Mouse (Mus musculus): ENCODE measurements around the gene Vsig10. TPM values are rescaled to one million over a fixed set of nuclear protein-coding genes. Genes with fewer than 3 reads are reported as not detected.
"Not testable (repeated sequence)": the region's sequence is repeated elsewhere in the genome, so short reads cannot be mapped to it uniquely, and the experiment has no call there.

Vsig10 gene
- polyA plus RNA-seq, 1 experiment from 2014 or later: 4.7 TPM

DNA sequence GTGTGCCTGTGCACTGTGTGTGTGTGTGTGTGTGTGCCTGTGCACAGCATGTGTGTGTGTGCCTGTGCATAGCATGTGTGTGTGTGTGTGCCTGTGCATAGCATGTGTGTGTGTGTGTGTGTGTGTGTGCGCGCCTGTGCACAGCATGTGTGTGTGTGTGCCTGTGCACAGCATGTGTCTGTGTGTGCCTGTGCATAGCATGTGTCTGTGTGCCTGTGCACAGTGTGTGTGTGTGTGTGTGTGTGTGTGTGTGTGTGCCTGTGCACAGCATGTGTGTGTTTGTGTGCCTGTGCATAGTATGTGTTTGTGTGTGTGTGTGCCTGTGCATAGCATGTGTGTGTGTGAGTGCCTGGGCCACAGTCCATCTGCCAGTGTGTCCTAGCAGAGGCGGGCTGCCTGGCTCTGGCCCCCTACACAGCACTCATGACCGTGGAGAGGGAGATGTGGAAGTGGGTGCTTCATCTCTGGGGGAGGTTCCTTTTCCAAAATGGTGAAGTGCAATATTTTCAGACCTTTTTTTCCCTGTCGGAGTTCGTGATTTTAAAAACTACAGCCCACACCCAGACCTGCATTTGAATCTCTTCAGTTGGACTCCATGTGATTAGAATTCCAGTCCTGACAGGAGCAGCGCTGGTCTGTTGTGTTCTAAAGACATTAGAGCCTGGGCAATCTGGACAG lies 55.6 kb downstream of the Vsig10 start:
- Histone ChIP-seq H3K27ac (ENCODE audit: low read depth, low read length) (no peak overlapping the region), H3K36me3 (ENCODE audit: control insufficient read depth, insufficient read depth, low read length) (peaks cover 31% of the 10 kb centered on the region), H3K4me3 (ENCODE audit: low read depth, low read length) (no peak overlapping the region), H3K4me2 (no peak overlapping the region), H3K4me1 (ENCODE audit: control insufficient read depth, insufficient read depth, low read length) (no peaks in the 10 kb centered on the region), H3K27me3 (ENCODE audit: control insufficient read depth, insufficient read depth, low read length) (no peaks in the 10 kb centered on the region), H3K9ac (ENCODE audit: low read depth, low read length) (no peak overlapping the region), H3K9me3 (replicated peaks; ENCODE audit: control insufficient read depth, low read length) (no peaks in the 10 kb centered on the region)
- 89% methylated on average over 7 of the region's 7 CpGs for WGBS (ENCODE audit: insufficient replicate concordance)
- ATAC-seq (replicated peaks; ENCODE audit: insufficient number of reproducible peaks, low FRiP score, low TSS enrichment): no peak

DNA sequence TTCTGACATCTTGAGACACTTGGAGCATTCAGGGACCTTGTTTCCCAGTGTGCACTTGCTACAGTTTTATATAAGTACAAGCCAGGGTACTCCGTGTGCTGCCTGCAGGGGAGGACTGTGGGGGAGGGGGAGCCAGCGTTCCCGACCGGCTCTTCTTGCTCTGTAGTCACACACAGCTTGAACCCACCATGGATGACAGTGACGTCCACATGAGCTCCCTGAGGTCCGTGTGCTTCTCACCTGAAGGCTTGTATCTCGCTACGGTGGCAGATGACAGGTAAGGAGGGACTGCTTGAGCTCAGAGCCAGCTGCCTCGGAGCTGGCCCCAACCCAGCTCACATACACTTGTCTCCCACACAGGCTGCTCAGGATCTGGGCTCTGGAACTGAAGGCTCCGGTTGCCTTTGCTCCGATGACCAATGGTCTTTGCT lies 57.5 kb downstream of the Vsig10 start:
- WGBS (ENCODE audit: insufficient replicate concordance): 72% methylated on average over 11 of the region's 11 CpGs
- Histone ChIP-seq H3K36me3 (ENCODE audit: control insufficient read depth, insufficient read depth, low read length) (peaks cover 30% of the 10 kb centered on the region), H3K9me3 (replicated peaks; ENCODE audit: control insufficient read depth, low read length) (no peaks in the 10 kb centered on the region), H3K4me3 (ENCODE audit: low read depth, low read length) (no peak overlapping the region), H3K27me3 (ENCODE audit: control insufficient read depth, insufficient read depth, low read length) (no peaks in the 10 kb centered on the region), H3K4me1 (ENCODE audit: control insufficient read depth, insufficient read depth, low read length) (no peaks in the 10 kb centered on the region; the same call in 1 of the 2 replicates), H3K4me2 (no peak overlapping the region), H3K27ac (ENCODE audit: low read depth, low read length) (no peak overlapping the region), H3K9ac (ENCODE audit: low read depth, low read length) (no peak overlapping the region)
- ATAC-seq (replicated peaks; ENCODE audit: insufficient number of reproducible peaks, low FRiP score, low TSS enrichment): no peak

DNA sequence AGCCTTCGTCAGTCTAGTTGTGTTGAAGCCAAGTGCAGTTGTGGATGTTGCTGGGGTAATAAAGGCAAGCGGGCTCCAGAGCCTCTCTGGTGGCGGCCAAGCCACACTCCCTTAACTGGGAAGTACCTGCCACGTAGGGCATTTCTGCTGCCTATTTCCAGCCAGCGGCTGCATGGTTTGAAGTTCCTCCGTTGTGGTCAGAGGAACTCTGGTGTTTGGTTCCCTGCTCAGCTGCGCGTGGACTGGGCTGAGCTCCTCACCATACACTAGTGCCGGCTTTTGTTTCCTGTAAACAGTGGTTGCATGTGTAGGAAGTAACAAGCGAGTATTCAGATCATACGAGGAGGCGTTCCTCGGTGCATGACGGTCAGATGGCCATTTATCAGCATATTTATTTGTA lies 58.8 kb downstream of the Vsig10 start:
- WGBS (ENCODE audit: insufficient replicate concordance): 91% methylated on average over 14 of the region's 14 CpGs
- peaks cover 31% of the 10 kb centered on the region for H3K36me3 ChIP-seq (ENCODE audit: control insufficient read depth, insufficient read depth, low read length)
- H3K9me3 ChIP-seq (replicated peaks; ENCODE audit: control insufficient read depth, low read length); H3K9ac ChIP-seq (ENCODE audit: low read depth, low read length); H3K27ac ChIP-seq (ENCODE audit: low read depth, low read length); ATAC-seq (replicated peaks; ENCODE audit: insufficient number of reproducible peaks, low FRiP score, low TSS enrichment); H3K4me1 ChIP-seq (ENCODE audit: control insufficient read depth, insufficient read depth, low read length); H3K4me2 ChIP-seq; H3K27me3 ChIP-seq (ENCODE audit: control insufficient read depth, insufficient read depth, low read length); H3K4me3 ChIP-seq (ENCODE audit: low read depth, low read length): not testable (repeated sequence)

DNA sequence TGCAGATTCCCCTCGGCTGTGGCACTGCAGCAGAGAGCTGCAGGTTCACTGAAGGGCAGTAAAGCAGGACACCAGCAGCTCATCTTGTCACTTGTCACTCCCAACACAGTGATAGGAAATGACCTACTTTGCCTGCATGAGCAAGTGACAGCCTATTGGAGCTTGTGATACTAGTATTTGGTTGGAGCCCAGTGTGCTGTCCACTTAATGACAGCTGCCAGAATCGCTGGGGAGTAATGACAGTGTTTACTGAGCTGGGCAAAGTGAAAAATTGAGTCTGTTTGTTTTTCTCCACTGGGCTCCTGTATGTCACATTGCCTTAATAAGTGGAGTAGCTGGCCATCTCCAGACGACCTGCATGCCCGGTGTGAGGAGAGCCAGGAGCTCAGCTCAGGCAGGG lies 61.3 kb downstream of the Vsig10 start:
- Histone ChIP-seq H3K36me3 (ENCODE audit: control insufficient read depth, insufficient read depth, low read length) (peaks cover 31% of the 10 kb centered on the region), H3K9ac (ENCODE audit: low read depth, low read length) (no peak overlapping the region), H3K27ac (ENCODE audit: low read depth, low read length) (no peak overlapping the region), H3K4me3 (ENCODE audit: low read depth, low read length) (no peak overlapping the region), H3K4me2 (no peak overlapping the region), H3K27me3 (ENCODE audit: control insufficient read depth, insufficient read depth, low read length) (no peaks in the 10 kb centered on the region), H3K4me1 (ENCODE audit: control insufficient read depth, insufficient read depth, low read length) (peaks cover 9% of the 10 kb centered on the region), H3K9me3 (replicated peaks; ENCODE audit: control insufficient read depth, low read length) (no peaks in the 10 kb centered on the region)
- 61% methylated on average over 4 of the region's 4 CpGs for WGBS (ENCODE audit: insufficient replicate concordance)
- ATAC-seq (replicated peaks; ENCODE audit: insufficient number of reproducible peaks, low FRiP score, low TSS enrichment): no peak

DNA sequence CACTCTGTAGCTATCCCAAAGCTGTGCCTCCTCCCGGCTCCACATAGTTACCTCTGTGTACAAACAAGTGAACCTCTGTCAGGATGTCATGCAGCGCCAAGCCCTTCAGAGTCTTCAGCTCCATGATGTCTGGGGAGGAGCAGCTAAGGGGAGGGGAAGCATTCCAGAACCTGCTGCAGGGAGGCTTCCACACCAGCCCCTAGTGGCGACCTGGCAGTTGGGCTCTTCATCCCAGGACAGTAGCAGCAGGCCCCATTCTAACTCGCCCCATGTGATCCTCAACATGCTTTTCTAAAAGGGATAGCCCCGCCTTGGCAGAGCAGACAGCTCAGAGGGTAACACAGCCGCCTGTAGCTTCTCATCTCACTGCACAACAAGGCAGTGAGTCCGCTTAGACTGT lies 62.9 kb downstream of the Vsig10 start:
- 73% methylated on average over 7 of the region's 7 CpGs for WGBS (ENCODE audit: insufficient replicate concordance)
- no peak overlapping the region for H3K9ac ChIP-seq (ENCODE audit: low read depth, low read length)
- H3K4me1 ChIP-seq (ENCODE audit: control insufficient read depth, insufficient read depth, low read length): peaks cover 9% of the 10 kb centered on the region
- no peak overlapping the region for H3K4me3 ChIP-seq (ENCODE audit: low read depth, low read length)
- no peaks in the 10 kb centered on the region for H3K9me3 ChIP-seq (replicated peaks; ENCODE audit: control insufficient read depth, low read length)
- peak; percentile 49; the same call in 1 of the 2 replicates for ATAC-seq (replicated peaks; ENCODE audit: insufficient number of reproducible peaks, low FRiP score, low TSS enrichment)
- no peaks in the 10 kb centered on the region for H3K27me3 ChIP-seq (ENCODE audit: control insufficient read depth, insufficient read depth, low read length)
- peaks cover 23% of the 10 kb centered on the region for H3K36me3 ChIP-seq (ENCODE audit: control insufficient read depth, insufficient read depth, low read length)
- H3K27ac ChIP-seq (ENCODE audit: low read depth, low read length): no peak overlapping the region
- H3K4me2 ChIP-seq: 0 out of 2 replicates have a peak overlapping the region, but pooled peaks have one; percentile 16

DNA sequence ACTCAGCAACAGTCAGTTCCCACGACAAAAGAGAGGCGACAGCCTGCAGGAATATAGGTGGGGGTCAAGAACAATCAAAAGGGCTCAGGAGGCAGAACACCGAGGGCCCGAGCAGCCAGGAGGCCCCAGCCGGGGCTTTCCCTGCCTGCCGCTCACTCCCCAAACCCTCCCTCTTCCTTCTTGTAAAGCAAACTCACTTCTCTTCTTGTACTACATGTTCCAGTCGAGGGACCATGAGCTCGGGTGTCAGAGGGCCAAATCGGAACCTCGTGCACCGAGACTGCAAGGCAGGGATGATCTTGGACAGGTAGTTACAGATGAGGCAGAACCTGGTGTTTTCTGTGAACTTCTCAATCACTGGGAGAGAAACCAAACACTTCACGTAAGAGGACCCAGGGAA lies 64.3 kb downstream of the Vsig10 start:
- Histone ChIP-seq H3K9me3 (replicated peaks; ENCODE audit: control insufficient read depth, low read length) (no peaks in the 10 kb centered on the region), H3K4me3 (ENCODE audit: low read depth, low read length) (no peak overlapping the region), H3K9ac (ENCODE audit: low read depth, low read length) (no peak overlapping the region), H3K4me1 (ENCODE audit: control insufficient read depth, insufficient read depth, low read length) (peaks cover 13% of the 10 kb centered on the region), H3K27ac (ENCODE audit: low read depth, low read length) (no peak overlapping the region), H3K36me3 (ENCODE audit: control insufficient read depth, insufficient read depth, low read length) (peaks cover 18% of the 10 kb centered on the region; the same call in 1 of the 2 replicates), H3K27me3 (ENCODE audit: control insufficient read depth, insufficient read depth, low read length) (no peaks in the 10 kb centered on the region), H3K4me2 (no peak overlapping the region)
- 85% methylated on average over 12 of the region's 12 CpGs for WGBS (ENCODE audit: insufficient replicate concordance)
- ATAC-seq (replicated peaks; ENCODE audit: insufficient number of reproducible peaks, low FRiP score, low TSS enrichment): no peak

DNA sequence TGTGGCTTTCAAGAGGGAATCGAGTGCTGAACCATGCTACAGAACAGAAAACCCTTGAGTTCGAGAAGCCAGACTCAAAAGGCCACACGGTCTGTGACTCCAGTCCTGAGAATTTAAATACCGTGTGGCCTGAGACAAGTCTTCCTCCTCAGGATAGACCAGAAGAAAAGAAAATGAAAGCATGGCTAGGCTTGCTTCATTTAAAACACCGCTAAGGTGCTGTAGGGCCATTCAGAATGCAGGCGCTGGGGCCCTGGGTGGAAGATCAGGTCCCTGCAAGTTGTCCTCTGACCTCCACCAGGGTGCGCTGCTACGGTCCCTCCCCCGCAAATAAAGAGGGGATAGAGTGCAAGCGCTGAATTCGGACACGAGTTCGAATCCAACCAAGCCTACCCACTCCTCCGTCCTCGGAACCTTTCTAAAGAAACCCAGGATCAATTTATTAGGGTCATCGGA lies 69.4 kb downstream of the Vsig10 start:
- no peaks in the 10 kb centered on the region for H3K9me3 ChIP-seq (replicated peaks; ENCODE audit: control insufficient read depth, low read length)
- H3K4me2 ChIP-seq: peak overlapping the region; percentile 73
- 12% methylated on average over 16 of the region's 16 CpGs for WGBS (ENCODE audit: insufficient replicate concordance)
- H3K4me3 ChIP-seq (ENCODE audit: low read depth, low read length): peak overlapping the region; percentile 75
- H3K27ac ChIP-seq (ENCODE audit: low read depth, low read length): peak overlapping the region; percentile 58
- H3K9ac ChIP-seq (ENCODE audit: low read depth, low read length): peak overlapping the region; percentile 87
- H3K36me3 ChIP-seq (ENCODE audit: control insufficient read depth, insufficient read depth, low read length): peaks cover 2% of the 10 kb centered on the region; the same call in 1 of the 2 replicates
- ATAC-seq (replicated peaks; ENCODE audit: insufficient number of reproducible peaks, low FRiP score, low TSS enrichment): peak; percentile 49; the same call in 1 of the 2 replicates
- H3K27me3 ChIP-seq (ENCODE audit: control insufficient read depth, insufficient read depth, low read length): no peaks in the 10 kb centered on the region
- peaks cover 4% of the 10 kb centered on the region; the same call in 1 of the 2 replicates for H3K4me1 ChIP-seq (ENCODE audit: control insufficient read depth, insufficient read depth, low read length)

DNA sequence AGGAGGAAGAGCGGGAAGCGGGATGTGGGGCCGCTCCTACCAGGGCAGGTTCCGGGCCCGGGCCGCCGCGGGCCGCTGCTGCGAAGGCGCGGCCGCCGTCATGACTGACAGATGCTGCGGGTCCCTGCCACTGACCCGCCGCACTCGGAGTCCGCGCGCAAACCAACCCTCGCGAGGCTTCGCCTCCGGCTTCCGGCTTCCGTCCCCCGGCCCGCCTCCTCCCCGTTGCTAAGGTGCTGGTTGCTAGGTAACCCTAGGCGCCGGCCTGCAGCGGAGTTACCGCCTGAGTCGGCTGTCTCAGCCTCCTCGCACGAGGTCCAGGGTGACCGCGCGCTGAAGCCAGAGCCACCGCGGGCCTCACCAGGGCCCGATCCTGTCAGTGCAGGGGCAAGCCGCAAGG lies 70.0 kb downstream of the Vsig10 start, which contains the start of gene Rfc5:
Gene Rfc5 (minus strand): TSS at position 171 of the 400 bp plus-strand sequence.
- peaks cover 2% of the 10 kb centered on the region; the same call in 1 of the 2 replicates for H3K36me3 ChIP-seq (ENCODE audit: control insufficient read depth, insufficient read depth, low read length)
- H3K27me3 ChIP-seq (ENCODE audit: control insufficient read depth, insufficient read depth, low read length): no peaks in the 10 kb centered on the region
- peak within 1 kb of the TSS; percentile 73 for H3K4me2 ChIP-seq
- H3K4me3 ChIP-seq (ENCODE audit: low read depth, low read length): peak within 1 kb of the TSS; percentile 75
- H3K27ac ChIP-seq (ENCODE audit: low read depth, low read length): peak within 1 kb of the TSS; percentile 58
- H3K9me3 ChIP-seq (replicated peaks; ENCODE audit: control insufficient read depth, low read length): no peaks in the 10 kb centered on the region
- peak; percentile 95 for ATAC-seq (replicated peaks; ENCODE audit: insufficient number of reproducible peaks, low FRiP score, low TSS enrichment)
- peak within 1 kb of the TSS; percentile 87 for H3K9ac ChIP-seq (ENCODE audit: low read depth, low read length)
- H3K4me1 ChIP-seq (ENCODE audit: control insufficient read depth, insufficient read depth, low read length): peaks cover 4% of the 10 kb centered on the region; the same call in 1 of the 2 replicates
- WGBS (ENCODE audit: insufficient replicate concordance): 1% methylated on average over 39 of the region's 44 CpGs
